Mouse (Mus musculus) ES-Bruce4 (cell line): Measurements from ENCODE around the gene Macrod2.

ENCODE experiments used
- CTCF ChIP-seq: IDR thresholded peaks from one replicate; pipeline ENCODE4 v1.8.1; 2011; ENCODE audit warnings: low read depth, low read length
- EP300 ChIP-seq: IDR thresholded peaks from 2 replicates; pipeline ENCODE4 v1.6.1; 2011; ENCODE audit warnings: low read depth, low read length; ENCODE audit not compliant: insufficient read depth
- POLR2A ChIP-seq: IDR thresholded peaks from one replicate; pipeline ENCODE4 v1.8.1; 2011; ENCODE audit warnings: low read length; ENCODE audit not compliant: insufficient read depth

DNA sequence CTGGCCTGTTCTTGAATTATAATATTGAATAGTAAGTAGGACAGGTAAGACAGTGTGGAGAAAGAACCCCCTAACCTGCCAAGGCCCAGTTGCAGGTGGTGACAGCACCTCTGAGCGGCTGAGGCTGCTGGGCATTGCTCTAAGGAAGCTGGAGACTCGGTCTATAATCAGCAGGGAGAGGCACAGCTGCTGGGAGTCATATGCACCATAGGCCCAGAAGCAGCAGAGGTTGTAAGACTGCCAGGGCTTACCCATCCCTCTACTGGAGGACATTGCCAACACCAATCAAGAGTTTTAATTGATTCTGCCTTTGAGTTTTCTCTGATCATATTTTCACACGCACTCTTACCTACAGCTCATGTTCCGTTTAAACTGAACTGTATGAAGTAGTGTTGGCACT, 869.5 kb downstream of the Macrod2 start:
- no peak for TF ChIP-seq CTCF
- no peak for TF ChIP-seq EP300
- TF ChIP-seq POLR2A, result no peak
